Mouse (Mus musculus) midbrain, embryonic 14.5 days (tissue): ENCODE results near the gene BC003965. TPM values are rescaled to one million over a fixed set of nuclear protein-coding genes. Genes with fewer than 3 reads are reported as not detected.

ENCODE experiments used
- polyA plus RNA-seq: library from polyadenylated mRNA; unstranded; fragments of >200 nt; fragmentation: Nextera tagmentation; extraction: Ambion mirVana; gene quantifications from 2 replicates; pipeline ENCODE4 v1.2.1, GENCODE M21; 2014

Gene BC003965
- polyA plus RNA-seq, 1 experiment from 2014 or later: 34.3 TPM

Other genes with a start within 250 kb of the BC003965 start
- gene Mapk8ip3, start 247.6 kb upstream of the BC003965 start, polyA plus RNA-seq: 83.3 and 86.1 TPM in 2 replicates
- 66.9 and 71.0 TPM in 2 replicates for gene Jpt2, start 223.9 kb upstream of the BC003965 start, polyA plus RNA-seq
- 6.7 and 9.2 TPM in 2 replicates for gene Cramp1l, start 168.8 kb upstream of the BC003965 start, polyA plus RNA-seq
- 16.6 and 17.3 TPM in 2 replicates for gene Ift140, start 168.5 kb upstream of the BC003965 start, polyA plus RNA-seq
- gene Tmem204, start 101.0 kb upstream of the BC003965 start, polyA plus RNA-seq: 6.5 and 10.8 TPM in 2 replicates
- gene Telo2, start 68.6 kb upstream of the BC003965 start, polyA plus RNA-seq: 34.1 and 34.4 TPM in 2 replicates
- not detected in 2 replicates for gene Ptx4, start 63.8 kb upstream of the BC003965 start, polyA plus RNA-seq
- 26.3 and 29.9 TPM in 2 replicates for gene Clcn7, start 51.2 kb upstream of the BC003965 start, polyA plus RNA-seq
- gene Ccdc154, start 22.1 kb upstream of the BC003965 start, polyA plus RNA-seq: not detected in 2 replicates
- not detected in 2 replicates for gene Gm38655, start 9.1 kb upstream of the BC003965 start, polyA plus RNA-seq
- gene Unkl, start 3.8 kb downstream of the BC003965 start, polyA plus RNA-seq: 9.2 and 9.5 TPM in 2 replicates
- gene Gnptg, start 55.6 kb downstream of the BC003965 start, polyA plus RNA-seq: 79.0 and 83.9 TPM in 2 replicates
- gene Tsr3, start 55.6 kb downstream of the BC003965 start, polyA plus RNA-seq: 52.1 and 56.9 TPM in 2 replicates
- 11.6 and 17.7 TPM in 2 replicates for gene Baiap3, start 71.8 kb downstream of the BC003965 start, polyA plus RNA-seq
- 505 and 564 TPM in 2 replicates for gene Ube2i, start 90.1 kb downstream of the BC003965 start, polyA plus RNA-seq
- not detected in 2 replicates for gene Prss34, start 113.8 kb downstream of the BC003965 start, polyA plus RNA-seq
- not detected in 2 replicates for gene Prss28, start 124.1 kb downstream of the BC003965 start, polyA plus RNA-seq
- not detected in 2 replicates for gene Prss29, start 134.1 kb downstream of the BC003965 start, polyA plus RNA-seq
- gene Tpsab1, start 161.0 kb downstream of the BC003965 start, polyA plus RNA-seq: not detected in 2 replicates
- 0.20 TPM in 1 of 2 replicates, not detected in the other for gene Tpsb2, start 181.8 kb downstream of the BC003965 start, polyA plus RNA-seq
- gene Tpsg1, start 184.7 kb downstream of the BC003965 start, polyA plus RNA-seq: 0.61 and 1.2 TPM in 2 replicates
- 11.3 and 15.0 TPM in 2 replicates for gene Cacna1h, start 249.2 kb downstream of the BC003965 start, polyA plus RNA-seq